Mouse (Mus musculus) adrenal gland, adult 2 months (tissue): ENCODE data around the gene Kcnj10. TPM values are rescaled to one million over a fixed set of nuclear protein-coding genes. Genes with fewer than 3 reads are reported as not detected.

Experiments used
- DNase-seq: peaks from one replicate; pipeline ENCODE4 v3.0.0; 2021
- polyA plus RNA-seq: library from polyadenylated mRNA; depleted of rRNA; stranded (reverse); fragments of >200 nt; gene quantifications from 2 replicates; pipeline ENCODE4 v1.2.3, GENCODE M21; 2012
- total RNA-seq, 2 experiments: library from RNA; stranded (reverse); gene quantifications; 2 replicates each; pipeline ENCODE4 v1.2.3; 2021

Gene Kcnj10
- total and polyA plus RNA-seq, 3 experiments, result 1.0 to 1.1 (median 1.1) TPM

- no peak for DNase-seq
These were observed 41.1 kb downstream of the Kcnj10 start for GRCm38 (mm10) chr1:172382090-172382489.

DNA sequence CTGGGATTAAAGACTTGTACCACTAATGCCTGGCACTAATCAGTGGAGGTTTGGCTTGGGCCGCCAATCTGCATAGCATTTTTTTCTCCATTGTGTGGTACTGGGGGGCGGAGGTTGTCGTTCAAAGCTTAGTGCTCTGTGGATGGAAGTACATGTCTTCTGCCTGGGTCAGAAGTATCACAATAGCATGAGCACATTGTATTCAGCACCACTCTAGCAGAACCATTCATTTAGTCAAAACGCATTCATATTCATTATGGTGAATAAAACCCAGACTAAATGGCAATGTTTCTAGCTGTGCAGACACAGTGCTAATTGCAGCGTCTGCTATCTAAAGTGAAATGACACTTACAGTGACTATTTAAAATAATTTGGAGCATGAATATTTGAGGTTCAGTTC, 46.2 kb downstream of the Kcnj10 start:
- DNase-seq, result no peak

DNA sequence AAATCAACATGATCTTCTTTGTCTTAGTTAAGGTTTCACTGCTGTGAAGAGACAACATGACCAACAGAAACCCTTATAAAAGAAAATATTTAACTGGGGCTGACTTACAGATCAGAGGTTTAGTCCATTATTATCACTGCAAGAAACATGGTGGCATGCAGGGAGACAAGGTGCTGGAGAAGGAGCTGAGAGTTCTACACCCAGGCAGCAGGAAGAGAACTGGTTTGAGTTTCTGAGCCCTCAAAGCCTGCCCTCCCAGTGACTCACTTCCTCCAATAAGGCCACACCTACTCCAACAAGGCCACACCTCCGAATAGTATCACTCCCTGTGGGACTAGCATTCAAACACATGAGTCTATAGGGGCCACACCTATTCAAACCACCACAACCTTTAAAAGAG, 49.8 kb downstream of the Kcnj10 start:
- DNase-seq, result no peak

DNA sequence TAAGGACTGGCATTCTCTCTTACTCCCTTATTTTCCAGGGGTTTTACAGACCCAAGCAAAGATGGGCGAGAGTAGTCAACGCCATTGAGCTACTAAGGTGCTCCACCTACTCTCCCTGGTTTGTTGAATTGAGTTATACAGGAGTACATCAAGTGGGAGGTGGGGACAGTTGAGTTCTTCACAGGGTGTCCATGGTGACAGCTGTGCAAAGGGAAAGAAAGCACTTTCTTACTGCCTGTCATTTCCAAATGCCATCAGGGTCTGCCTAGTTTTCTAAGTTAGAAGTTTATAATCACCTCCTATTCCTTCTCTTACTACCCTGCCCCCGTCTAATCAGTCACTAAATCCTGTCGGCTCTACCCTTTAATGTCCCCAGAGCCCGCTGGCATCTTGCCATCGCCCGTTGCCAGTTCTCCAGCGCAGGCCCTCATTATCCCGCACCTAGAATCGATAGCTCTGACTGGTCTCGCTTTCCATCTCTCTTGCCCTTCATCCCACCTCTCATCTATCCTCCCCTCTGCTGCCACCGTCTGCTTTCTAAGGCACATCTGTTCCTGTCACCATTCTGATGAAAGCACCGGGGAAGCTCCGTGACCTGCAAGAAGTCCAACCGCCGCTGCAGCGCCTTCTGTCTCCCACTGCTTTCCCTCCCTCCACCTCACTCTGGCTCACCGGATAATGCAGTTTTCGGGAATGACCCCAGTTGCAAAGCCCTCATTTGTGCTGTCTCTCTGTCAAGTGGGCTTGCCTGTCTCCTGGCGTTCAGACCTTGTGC, 51.0 kb downstream of the Kcnj10 start:
- DNase-seq, result peak; percentile 45

DNA sequence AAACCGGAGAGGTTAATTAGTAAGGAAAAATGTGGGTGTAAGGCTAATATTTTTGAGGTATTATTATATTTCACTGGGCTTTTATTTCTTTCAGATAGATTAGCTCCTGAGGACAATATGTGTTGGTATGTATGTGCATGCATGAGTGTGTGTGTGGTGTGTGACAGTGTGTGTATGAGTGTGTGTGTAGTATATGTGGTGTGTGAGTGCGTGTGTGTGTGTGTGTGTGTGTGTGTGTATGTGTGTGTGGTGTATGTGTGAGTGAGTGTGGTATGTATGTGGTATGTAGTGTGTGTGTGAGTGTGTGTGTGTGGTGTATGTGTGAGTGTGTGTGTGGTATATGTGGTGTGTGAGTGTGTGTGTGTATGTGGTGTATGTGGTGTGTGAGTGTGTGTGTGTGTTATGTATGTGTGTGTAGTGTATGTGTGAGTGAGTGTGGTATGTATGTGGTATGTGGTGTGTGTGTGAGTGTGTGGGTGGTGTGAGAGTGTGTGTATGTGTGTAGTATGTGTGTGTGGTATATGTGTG, 51.7 kb downstream of the Kcnj10 start:
- no peak for DNase-seq

DNA sequence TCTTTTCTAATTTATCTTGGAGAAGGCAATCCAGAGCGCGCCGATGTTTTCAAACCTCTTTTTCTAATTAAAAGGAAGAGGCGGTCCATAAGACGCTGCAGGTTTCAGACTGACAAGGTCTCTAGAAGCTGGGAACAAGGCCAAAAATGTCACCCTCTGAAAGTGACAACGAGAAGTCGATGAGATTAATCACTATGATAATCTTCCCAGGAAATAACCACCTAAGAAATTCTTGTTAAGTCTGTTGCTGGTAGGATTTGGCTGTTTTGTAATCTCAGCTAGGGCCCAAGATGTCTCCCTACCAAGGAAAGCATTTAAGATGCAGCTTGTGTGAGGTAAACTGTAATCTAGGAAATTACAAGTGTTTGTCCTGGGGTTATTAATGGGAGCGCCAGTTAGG, 52.7 kb downstream of the Kcnj10 start:
- no peak for DNase-seq

- DNase-seq, result no peak
These were observed 56.2 kb downstream of the Kcnj10 start for GRCm38 (mm10) chr1:172396996-172397752.

DNA sequence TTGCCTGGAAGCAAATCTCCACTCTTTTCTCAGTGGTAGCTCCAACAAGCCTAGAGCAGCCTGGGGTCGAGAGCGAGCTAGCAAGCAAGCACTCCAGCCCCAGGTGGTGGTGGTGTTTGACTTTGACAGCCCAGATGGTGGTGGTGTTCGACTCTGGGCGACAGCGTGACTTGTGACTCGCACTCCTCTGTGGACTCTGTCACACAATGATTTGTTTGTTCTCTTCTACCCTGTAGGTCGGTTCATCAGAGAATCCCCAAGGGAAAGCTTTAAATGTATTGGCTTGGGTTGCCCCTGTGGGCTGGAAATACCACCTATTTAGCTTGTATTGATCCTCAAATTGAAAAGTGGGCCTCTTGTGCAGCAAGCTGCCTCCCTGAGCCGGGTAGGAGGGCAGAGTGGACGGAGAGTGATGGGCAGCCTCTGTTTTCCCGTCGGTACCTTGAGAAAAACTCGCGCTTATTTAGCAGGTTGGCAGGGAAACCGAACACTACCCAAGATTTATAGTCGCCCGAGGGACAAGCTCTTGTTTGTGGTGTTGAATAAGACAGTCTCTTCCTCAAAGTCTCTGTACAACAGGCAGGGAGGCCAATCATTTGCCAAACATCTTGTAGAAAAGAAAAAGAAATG, 65.2 kb downstream of the Kcnj10 start:
- no peak for DNase-seq

- DNase-seq, result no peak
These were observed 68.0 kb downstream of the Kcnj10 start for GRCm38 (mm10) chr1:172408996-172409395.

GRCm38 (mm10) chr1:172409431-172409830, 68.4 kb downstream of the Kcnj10 start:
- no peak for DNase-seq

DNA sequence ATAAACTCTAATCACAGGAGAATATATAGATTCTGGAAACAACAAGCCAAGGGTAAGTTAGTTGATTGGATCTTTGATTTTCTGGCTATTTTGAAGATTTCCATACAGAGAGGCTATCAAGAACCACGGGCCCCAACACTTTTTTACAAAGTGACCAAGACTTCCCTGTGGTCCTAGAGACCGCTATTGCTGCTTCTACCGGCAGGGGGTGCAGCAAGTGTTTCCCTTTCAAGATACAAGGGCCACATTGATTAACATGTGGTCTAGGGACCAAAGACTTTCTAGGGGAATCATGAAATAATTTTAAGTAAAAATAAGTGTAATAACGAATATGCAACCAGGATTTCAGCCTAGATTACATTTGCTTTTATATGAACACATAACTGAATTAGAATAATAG, 69.8 kb downstream of the Kcnj10 start:
- peak; percentile 51 for DNase-seq

- peak; percentile 50 for DNase-seq
These were observed 71.2 kb downstream of the Kcnj10 start for GRCm38 (mm10) chr1:172412204-172412603.

- DNase-seq, result no peak
These were observed 72.7 kb downstream of the Kcnj10 start for GRCm38 (mm10) chr1:172413491-172414230.

- DNase-seq, result no peak
These were observed 73.2 kb downstream of the Kcnj10 start for GRCm38 (mm10) chr1:172414231-172414585.

- no peak for DNase-seq
These were observed 74.1 kb downstream of the Kcnj10 start for GRCm38 (mm10) chr1:172415061-172415460.

DNA sequence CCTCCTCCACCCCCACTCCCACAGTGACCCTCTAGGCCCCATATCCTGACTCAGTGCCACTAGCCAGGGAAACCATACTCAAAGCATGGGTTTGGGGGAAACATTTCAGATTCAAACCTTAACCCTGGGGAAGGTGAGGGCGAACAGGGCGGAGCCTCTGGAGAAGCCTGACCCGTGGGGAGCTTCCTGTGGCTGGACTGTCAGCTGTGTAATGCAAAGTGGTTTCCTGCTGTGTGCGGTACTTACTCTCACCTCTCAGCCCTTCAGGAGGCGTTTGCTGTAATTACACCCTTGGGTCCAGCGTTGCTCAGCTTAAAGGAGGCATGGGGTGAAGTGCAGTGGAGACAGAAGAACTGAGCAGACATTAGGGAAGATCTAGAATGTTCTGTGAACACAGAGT, 77.2 kb downstream of the Kcnj10 start:
- DNase-seq, result no peak

DNA sequence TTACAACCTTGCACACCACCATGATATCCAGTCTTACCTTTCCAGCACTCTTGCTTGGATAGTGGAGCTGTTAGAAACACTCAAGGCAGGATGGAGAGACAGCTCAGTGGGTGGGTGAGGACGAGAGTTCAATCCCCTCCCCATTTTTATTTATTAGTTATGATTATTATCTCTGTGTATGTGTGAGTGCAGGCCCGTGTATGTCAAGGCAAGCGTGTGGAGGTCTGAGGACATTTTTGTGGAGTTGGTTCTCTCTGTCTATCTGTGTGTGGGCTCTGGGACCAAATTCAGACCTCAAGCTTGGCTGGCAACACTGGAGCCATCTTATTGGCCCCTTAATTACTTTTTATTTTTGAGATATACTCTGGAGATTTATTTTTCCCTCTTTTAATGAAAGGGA, 77.6 kb downstream of the Kcnj10 start:
- no peak for DNase-seq

DNA sequence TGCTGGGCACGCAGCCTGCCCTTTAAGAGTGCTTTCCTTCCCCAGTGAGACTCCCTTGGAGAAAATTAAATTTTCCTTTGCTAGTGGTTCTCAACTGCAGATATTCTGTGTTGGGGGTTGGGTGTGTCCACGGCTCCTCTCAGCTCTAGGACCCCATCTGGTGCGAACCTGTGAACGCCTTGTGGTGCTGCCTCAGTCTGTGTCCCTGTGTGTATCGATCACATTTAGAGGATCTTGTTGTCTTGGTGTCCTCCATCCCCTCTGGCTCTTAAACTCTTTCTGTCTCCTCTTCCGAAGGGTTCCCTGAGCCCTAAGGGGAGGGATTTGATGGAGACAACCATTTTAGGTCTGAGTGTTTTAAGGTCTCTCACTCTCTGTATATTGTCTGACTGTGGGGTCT, 79.2 kb downstream of the Kcnj10 start:
- no peak for DNase-seq

DNA sequence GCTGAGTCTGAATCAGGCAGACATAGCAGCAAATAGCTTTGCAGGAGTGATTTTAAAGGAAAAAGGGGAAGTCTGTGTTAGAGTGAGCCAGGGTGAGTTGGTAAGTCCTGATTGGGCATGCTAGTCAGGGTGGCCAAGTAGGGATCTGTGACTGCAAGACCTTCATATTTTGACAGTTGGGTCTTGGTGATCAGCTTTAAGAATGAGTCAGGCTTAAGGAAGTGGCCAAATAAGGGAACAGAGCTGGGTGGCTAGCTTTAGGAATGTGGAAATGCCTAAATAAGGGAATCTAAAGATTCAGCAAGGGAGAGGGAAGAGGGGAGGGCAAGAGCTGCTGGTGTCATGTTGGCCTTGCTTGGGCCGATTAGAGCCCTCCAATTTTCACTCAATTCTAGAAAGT, 82.4 kb downstream of the Kcnj10 start:
- DNase-seq, result no peak
